Mouse (Mus musculus) embryonic facial prominence, embryonic 12.5 days (tissue): ENCODE measurements around the gene Hydin. TPM values are rescaled to one million over a fixed set of nuclear protein-coding genes. Genes with fewer than 3 reads are reported as not detected.
"Not testable (repeated sequence)": the region's sequence is repeated elsewhere in the genome, so short reads cannot be mapped to it uniquely, and the experiment has no call there.

Experiments used
- ATAC-seq: fragments of 200-750 bp; cut with Nextera tagmentation; 2 replicates; pipeline ENCODE4 v1.8.0; 2017; ENCODE audit not compliant: insufficient number of reproducible peaks, insufficient read depth, low FRiP score, low TSS enrichment
- H3K27ac ChIP-seq: fragments of 300-500 bp; sonication (generic); 2 replicates; pipeline ENCODE4 v1.5.1; 2016; ENCODE audit warnings: mild to moderate bottlenecking
- H3K27me3 ChIP-seq: fragments of 300-500 bp; sonication (generic); 2 replicates; pipeline ENCODE4 v1.6.1; 2016; ENCODE audit warnings: mild to moderate bottlenecking, moderate library complexity
- H3K36me3 ChIP-seq: fragments of 300-500 bp; sonication (generic); 2 replicates; pipeline ENCODE4 v1.6.1; 2016; ENCODE audit warnings: mild to moderate bottlenecking
- H3K4me1 ChIP-seq: fragments of 300-500 bp; sonication (generic); 2 replicates; pipeline ENCODE4 v1.6.1; 2016
- H3K4me2 ChIP-seq: fragments of 300-500 bp; sonication (generic); replicated peaks from 2 replicates; pipeline ENCODE4 v1.6.1; 2016; ENCODE audit warnings: mild to moderate bottlenecking, moderate library complexity
- H3K4me3 ChIP-seq: fragments of 300-500 bp; sonication (generic); 2 replicates; pipeline ENCODE4 v1.5.1; 2016; ENCODE audit warnings: mild to moderate bottlenecking
- H3K9ac ChIP-seq: fragments of 300-500 bp; sonication (generic); 2 replicates; pipeline ENCODE4 v1.6.1; 2016; ENCODE audit warnings: mild to moderate bottlenecking, moderate library complexity
- H3K9me3 ChIP-seq: fragments of 300-500 bp; sonication (generic); 2 replicates; pipeline ENCODE4 v1.6.1; 2016; ENCODE audit warnings: mild to moderate bottlenecking, moderate library complexity
- WGBS: fragments of 180-500 bp; shearing (Covaris S2); methylation state at CpG from one replicate; pipeline ENCODE4 v1.1.7; 2016; 5-methylcytosine and 5-hydroxymethylcytosine counted together
- polyA plus RNA-seq: library from polyadenylated mRNA; unstranded; fragments of >200 nt; fragmentation: Nextera tagmentation; extraction: Ambion mirVana; gene quantifications from 2 replicates; pipeline ENCODE4 v1.2.1, GENCODE M21; 2016

Gene Hydin
- polyA plus RNA-seq, 1 experiment from 2014 or later: 0.08 TPM

GRCm38 (mm10) chr8:110340090-110340703 is 73.4 kb downstream of the Hydin start:
- Histone ChIP-seq H3K4me1 (no peaks in the 10 kb centered on the region), H3K4me2 (no peak overlapping the region), H3K9me3 (no peaks in the 10 kb centered on the region), H3K36me3 (no peaks in the 10 kb centered on the region), H3K9ac (no peak overlapping the region), H3K4me3 (no peak overlapping the region), H3K27me3 (no peaks in the 10 kb centered on the region), H3K27ac (no peak overlapping the region)
- 84% methylated on average over 12 of the region's 12 CpGs for WGBS
- ATAC-seq: no peak

- no peaks in the 10 kb centered on the region for H3K9me3 ChIP-seq
- H3K4me3 ChIP-seq: no peak overlapping the region
- 84% methylated on average over 12 of the region's 12 CpGs for WGBS
These were observed 79.1 kb downstream of the Hydin start for GRCm38 (mm10) chr8:110345697-110346394.

GRCm38 (mm10) chr8:110346915-110347314 is 80.1 kb downstream of the Hydin start:
- H3K27me3 ChIP-seq: no peaks in the 10 kb centered on the region
- H3K9me3 ChIP-seq: no peaks in the 10 kb centered on the region
- H3K27ac ChIP-seq: no peak overlapping the region
- no peaks in the 10 kb centered on the region for H3K36me3 ChIP-seq
- H3K4me2 ChIP-seq: no peak overlapping the region
- H3K4me1 ChIP-seq: no peaks in the 10 kb centered on the region
- WGBS: 80% methylated on average over 1 of the region's 1 CpGs
- ATAC-seq: no peak
- H3K4me3 ChIP-seq: no peak overlapping the region
- no peak overlapping the region for H3K9ac ChIP-seq

More at GRCm38 (mm10) chr8:110345697-110346394, 79.1 kb downstream of the Hydin start:
- H3K27ac ChIP-seq: no peak overlapping the region
- H3K27me3 ChIP-seq: no peaks in the 10 kb centered on the region
- no peak for ATAC-seq
- H3K4me1 ChIP-seq: no peaks in the 10 kb centered on the region
- H3K36me3 ChIP-seq: no peaks in the 10 kb centered on the region
- no peak overlapping the region for H3K9ac ChIP-seq
- no peak overlapping the region for H3K4me2 ChIP-seq

GRCm38 (mm10) chr8:110350725-110351124 is 83.9 kb downstream of the Hydin start:
- no peak for ATAC-seq
- Histone ChIP-seq H3K4me1 (no peaks in the 10 kb centered on the region), H3K4me3 (no peak overlapping the region), H3K9ac (no peak overlapping the region), H3K27ac (no peak overlapping the region), H3K4me2 (no peak overlapping the region), H3K9me3 (no peaks in the 10 kb centered on the region), H3K27me3 (no peaks in the 10 kb centered on the region), H3K36me3 (no peaks in the 10 kb centered on the region)
- WGBS: 82% methylated on average over 3 of the region's 3 CpGs

- Histone ChIP-seq H3K4me2 (no peak overlapping the region), H3K4me3 (no peak overlapping the region), H3K27me3 (no peaks in the 10 kb centered on the region), H3K4me1 (no peaks in the 10 kb centered on the region), H3K9ac (no peak overlapping the region), H3K27ac (no peak overlapping the region), H3K36me3 (no peaks in the 10 kb centered on the region), H3K9me3 (no peaks in the 10 kb centered on the region)
- WGBS: 85% methylated on average over 5 of the region's 5 CpGs
- no peak for ATAC-seq
These were observed 85.1 kb downstream of the Hydin start for GRCm38 (mm10) chr8:110351909-110352308.

- no peak overlapping the region for H3K4me2 ChIP-seq
- ATAC-seq: no peak
- no peak overlapping the region for H3K9ac ChIP-seq
- H3K9me3 ChIP-seq: no peaks in the 10 kb centered on the region
- no peaks in the 10 kb centered on the region for H3K4me1 ChIP-seq
- no peaks in the 10 kb centered on the region for H3K36me3 ChIP-seq
- WGBS: 76% methylated on average over 4 of the region's 4 CpGs
- no peak overlapping the region for H3K4me3 ChIP-seq
- no peak overlapping the region for H3K27ac ChIP-seq
- no peaks in the 10 kb centered on the region for H3K27me3 ChIP-seq
These were observed 96.2 kb downstream of the Hydin start for GRCm38 (mm10) chr8:110362975-110363374.

- Histone ChIP-seq H3K27me3 (no peaks in the 10 kb centered on the region), H3K9me3 (no peaks in the 10 kb centered on the region), H3K4me2 (no peak overlapping the region), H3K4me1 (no peaks in the 10 kb centered on the region), H3K27ac (no peak overlapping the region), H3K9ac (no peak overlapping the region), H3K4me3 (no peak overlapping the region), H3K36me3 (no peaks in the 10 kb centered on the region)
- WGBS: 86% methylated on average over 13 of the region's 13 CpGs
- no peak for ATAC-seq
These were observed 106.1 kb downstream of the Hydin start for GRCm38 (mm10) chr8:110372836-110373235.

GRCm38 (mm10) chr8:110373695-110374094 is 106.9 kb downstream of the Hydin start:
- Histone ChIP-seq H3K27ac (no peak overlapping the region), H3K36me3 (no peaks in the 10 kb centered on the region), H3K4me2 (no peak overlapping the region), H3K4me1 (no peaks in the 10 kb centered on the region), H3K27me3 (no peaks in the 10 kb centered on the region), H3K9ac (no peak overlapping the region), H3K9me3 (no peaks in the 10 kb centered on the region), H3K4me3 (no peak overlapping the region)
- ATAC-seq: no peak
- 75% methylated on average over 4 of the region's 4 CpGs for WGBS

GRCm38 (mm10) chr8:110382751-110383150 is 116.0 kb downstream of the Hydin start:
- no peak overlapping the region for H3K4me2 ChIP-seq
- no peak overlapping the region for H3K4me3 ChIP-seq
- no peak for ATAC-seq
- H3K36me3 ChIP-seq: no peaks in the 10 kb centered on the region
- H3K9me3 ChIP-seq: no peaks in the 10 kb centered on the region
- H3K27me3 ChIP-seq: no peaks in the 10 kb centered on the region
- H3K27ac ChIP-seq: no peak overlapping the region
- no peaks in the 10 kb centered on the region for H3K4me1 ChIP-seq
- no peak overlapping the region for H3K9ac ChIP-seq
- 52% methylated on average over 8 of the region's 8 CpGs for WGBS

- H3K27me3 ChIP-seq, H3K27ac ChIP-seq, H3K9ac ChIP-seq, H3K36me3 ChIP-seq, H3K4me2 ChIP-seq, H3K4me3 ChIP-seq, H3K4me1 ChIP-seq, ATAC-seq, H3K9me3 ChIP-seq: not testable (repeated sequence)
- WGBS: 86% methylated on average over 6 of the region's 6 CpGs
These were observed 117.9 kb downstream of the Hydin start for GRCm38 (mm10) chr8:110384632-110385031.

- Histone ChIP-seq H3K4me1 (no peaks in the 10 kb centered on the region), H3K27me3 (no peaks in the 10 kb centered on the region), H3K4me3 (no peak overlapping the region), H3K9me3 (no peaks in the 10 kb centered on the region), H3K27ac (no peak overlapping the region), H3K36me3 (no peaks in the 10 kb centered on the region), H3K9ac (no peak overlapping the region), H3K4me2 (no peak overlapping the region)
- ATAC-seq: no peak
- WGBS: 82% methylated on average over 4 of the region's 4 CpGs
These were observed 128.9 kb downstream of the Hydin start for GRCm38 (mm10) chr8:110395656-110396055.

GRCm38 (mm10) chr8:110400536-110400935 is 133.8 kb downstream of the Hydin start:
- Histone ChIP-seq H3K9ac (no peak overlapping the region), H3K4me2 (no peak overlapping the region), H3K4me1 (no peaks in the 10 kb centered on the region), H3K36me3 (no peaks in the 10 kb centered on the region), H3K27ac (no peak overlapping the region), H3K27me3 (no peaks in the 10 kb centered on the region), H3K4me3 (no peak overlapping the region), H3K9me3 (no peaks in the 10 kb centered on the region)
- 91% methylated on average over 6 of the region's 6 CpGs for WGBS
- no peak for ATAC-seq
